Mouse (Mus musculus): ENCODE results near the gene Msrb3.

- no peak for TF ChIP-seq POLR2A (IDR thresholded peaks at IDR 0.05; ENCODE audit: control insufficient read depth in 1 of 2, insufficient read depth in 1 of 2, low read depth in 1 of 2, low read length in 2 of 2, poor library complexity in 1 of 2)
- no peak for TF ChIP-seq MAZ (IDR thresholded peaks at IDR 0.05; ENCODE audit: low read depth, low read length)
- no peak for TF ChIP-seq MAX (IDR thresholded peaks at IDR 0.05; ENCODE audit: low read length)
- no peak for TF ChIP-seq CTCF (IDR thresholded peaks at IDR 0.05 in 2 of 3, conservative IDR thresholded peaks at IDR 0.05 in 1 of 3; ENCODE audit: control insufficient read depth in 1 of 3, insufficient read depth in 1 of 3, low read depth in 2 of 3, low read length in 3 of 3, poor library complexity in 1 of 3, severe bottlenecking in 1 of 3)
Observed at GRCm38 (mm10) chr10:120792191-120792765, 106.6 kb downstream of the Msrb3 start.

All from MEL (cell line).